Mouse (Mus musculus) E14TG2a.4 (cell line): ENCODE data around the gene Ttll13.

Experiments
- CTCF ChIP-seq: conservative IDR thresholded peaks from 2 replicates; pipeline ENCODE4 v1.5.1; 2014; ENCODE audit warnings: low read length
- POU5F1 ChIP-seq: IDR thresholded peaks from 2 replicates; pipeline ENCODE4 v1.6.1; 2014; ENCODE audit warnings: low read length, borderline replicate concordance

DNA sequence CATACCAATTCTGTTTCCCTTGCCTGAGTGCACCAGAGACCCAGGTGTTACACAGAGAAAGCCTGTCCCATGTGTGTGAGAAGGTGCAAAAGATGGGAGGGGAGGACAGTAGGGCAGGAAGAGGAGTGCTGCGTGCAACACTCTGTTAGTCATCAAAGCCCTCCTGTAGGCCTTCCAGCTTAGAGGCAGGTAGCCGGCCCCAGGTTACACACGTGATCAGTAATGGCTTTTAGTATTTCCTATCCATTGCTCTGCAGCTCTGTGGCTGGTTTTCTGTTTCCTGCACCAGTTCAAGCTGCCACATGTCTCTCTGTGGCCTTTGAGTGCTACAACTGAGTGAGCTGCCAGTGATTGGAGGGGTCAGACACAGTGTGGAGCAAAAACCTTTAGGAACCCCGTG lies 41.8 kb upstream of the Ttll13 start:
- TF ChIP-seq CTCF (no peak), POU5F1 (no peak)
